ENCODE assay signal across 32 mouse cellular contexts in genomic region chr8:103402731-103403130, GRCm38 (mm10).
"Had no signal": no experiment of that assay in that cellular context is flagged by ENCODE, and none has a peak within 500 bp of the region (broad histone marks: within the 10 kb centered on the region; RNA-seq: fewer than 3 reads in every experiment).

No protein-coding gene starts in this region.

- H3K27me3 ChIP-seq: limb, embryonic 12.5 days; limb, embryonic 13.5 days; limb, embryonic 15.5 days; liver, embryonic 13.5 days; liver, embryonic 15.5 days; lung, embryonic 15.5 days; megakaryocyte, embryonic 14.5 days; midbrain, embryonic 13.5 days; midbrain, embryonic 15.5 days; neural tube, embryonic 12.5 days; neural tube, embryonic 13.5 days had no signal

- H3K4me3 ChIP-seq: limb, embryonic 10.5 days; limb, embryonic 12.5 days; limb, embryonic 13.5 days; limb, embryonic 15.5 days; liver, embryonic 13.5 days; liver, embryonic 15.5 days; lung, embryonic 15.5 days; megakaryocyte, embryonic 14.5 days; midbrain, embryonic 10.5 days; midbrain, embryonic 12.5 days; midbrain, embryonic 13.5 days; midbrain, embryonic 15.5 days; myocyte; neural tube, embryonic 12.5 days; neural tube, embryonic 13.5 days had no signal

- H3K27ac ChIP-seq: limb, embryonic 10.5 days; limb, embryonic 12.5 days; limb, embryonic 13.5 days; limb, embryonic 15.5 days; liver, embryonic 13.5 days; liver, embryonic 14.5 days; liver, embryonic 15.5 days; lung, embryonic 15.5 days; macrophage; midbrain, embryonic 10.5 days; midbrain, embryonic 12.5 days; midbrain, embryonic 13.5 days; midbrain, embryonic 15.5 days; neural tube, embryonic 12.5 days; neural tube, embryonic 13.5 days had no signal

- H3K4me2 ChIP-seq: limb, embryonic 12.5 days; limb, embryonic 13.5 days; limb, embryonic 15.5 days; liver, embryonic 11.5 days; liver, embryonic 13.5 days; liver, embryonic 15.5 days; lung, embryonic 14.5 days; lung, embryonic 15.5 days; midbrain, embryonic 11.5 days; midbrain, embryonic 12.5 days; midbrain, embryonic 13.5 days; midbrain, embryonic 15.5 days; neural tube, embryonic 12.5 days; neural tube, embryonic 13.5 days had no signal

- H3K9ac ChIP-seq: limb, embryonic 12.5 days; limb, embryonic 13.5 days; limb, embryonic 15.5 days; liver, embryonic 13.5 days; liver, embryonic 14.5 days; liver, embryonic 15.5 days; liver, postnatal 0 days; lung, embryonic 14.5 days; lung, embryonic 15.5 days; midbrain, embryonic 12.5 days; midbrain, embryonic 13.5 days; midbrain, embryonic 15.5 days; neural tube, embryonic 12.5 days; neural tube, embryonic 13.5 days had no signal

- DNase-seq: left cerebral cortex, postnatal 4 days; liver; liver, embryonic 13.5 days; liver, postnatal 0 days; lung, adult 18-20 months; lung, adult 2 months; lung, embryonic 14.5 days; lung, postnatal 10 days; lung, postnatal 14 days; lung, postnatal 36 days; lung, postnatal 4 days; midbrain, embryonic 14.5 days had no signal

- H3K4me1 ChIP-seq: limb, embryonic 12.5 days; limb, embryonic 15.5 days; liver, embryonic 13.5 days; liver, embryonic 15.5 days; lung, embryonic 15.5 days; megakaryocyte, embryonic 14.5 days; midbrain, embryonic 10.5 days; midbrain, embryonic 12.5 days; midbrain, embryonic 13.5 days; midbrain, embryonic 15.5 days; neural tube, embryonic 12.5 days; neural tube, embryonic 13.5 days had no signal

- ATAC-seq: liver, postnatal 0 days; lung, postnatal 0 days; midbrain, embryonic 13.5 days; midbrain, embryonic 15.5 days; midbrain, embryonic 16.5 days had no signal

- H3K9me3 ChIP-seq: limb, embryonic 10.5 days; limb, embryonic 12.5 days; limb, embryonic 15.5 days; liver, embryonic 13.5 days; liver, embryonic 15.5 days; lung, embryonic 15.5 days; midbrain, embryonic 10.5 days; midbrain, embryonic 12.5 days; midbrain, embryonic 13.5 days; midbrain, embryonic 15.5 days; neural tube, embryonic 12.5 days had no signal

- H3K36me3 ChIP-seq: limb, embryonic 10.5 days; limb, embryonic 12.5 days; limb, embryonic 13.5 days; limb, embryonic 15.5 days; liver, embryonic 13.5 days; liver, embryonic 15.5 days; lung, embryonic 15.5 days; midbrain, embryonic 10.5 days; midbrain, embryonic 12.5 days; midbrain, embryonic 13.5 days; midbrain, embryonic 15.5 days; neural tube, embryonic 12.5 days; neural tube, embryonic 13.5 days had no signal
